Mouse (Mus musculus): ENCODE results near the gene Utp14a.
"Not testable (repeated sequence)": the region's sequence is repeated elsewhere in the genome, so short reads cannot be mapped to it uniquely, and the experiment has no call there.

Utp14a gene

DNA sequence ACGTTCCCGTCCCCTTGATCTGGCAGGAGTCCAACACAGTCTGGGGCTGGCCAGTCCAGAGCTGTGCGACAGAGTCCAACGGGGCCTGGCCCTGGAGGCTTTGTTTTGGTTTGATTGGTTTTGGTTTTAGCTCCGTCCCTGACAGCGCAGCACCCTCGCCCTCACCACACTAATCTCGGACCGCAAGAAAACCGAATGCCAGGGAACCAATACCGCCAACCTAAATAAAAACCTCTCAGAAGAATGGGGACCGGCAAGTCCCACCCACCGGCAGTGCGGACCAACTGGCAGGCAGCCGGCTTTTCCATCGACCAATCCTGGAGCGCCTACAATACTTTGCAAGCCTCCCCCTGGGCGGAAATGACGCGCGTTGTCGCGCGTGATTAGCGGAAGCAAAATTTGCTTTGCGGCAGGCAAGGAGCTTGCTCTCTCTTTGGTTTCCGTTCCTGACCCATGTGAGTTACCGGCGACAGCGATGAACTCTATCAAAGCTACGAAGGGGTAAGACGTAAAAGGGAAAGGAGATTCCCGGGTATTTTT lies at the start of gene Utp14a:
TSS of gene Utp14a (plus strand) at position 395 of the 540 bp plus-strand sequence.
- DNase-seq (ENCODE audit: low spot score): peak; percentile 91

GRCm38 (mm10) chrX:48207761-48208487 lies 48.7 kb upstream of the Utp14a start:
- peak; percentile 12 for DNase-seq (ENCODE audit: low spot score)

DNA sequence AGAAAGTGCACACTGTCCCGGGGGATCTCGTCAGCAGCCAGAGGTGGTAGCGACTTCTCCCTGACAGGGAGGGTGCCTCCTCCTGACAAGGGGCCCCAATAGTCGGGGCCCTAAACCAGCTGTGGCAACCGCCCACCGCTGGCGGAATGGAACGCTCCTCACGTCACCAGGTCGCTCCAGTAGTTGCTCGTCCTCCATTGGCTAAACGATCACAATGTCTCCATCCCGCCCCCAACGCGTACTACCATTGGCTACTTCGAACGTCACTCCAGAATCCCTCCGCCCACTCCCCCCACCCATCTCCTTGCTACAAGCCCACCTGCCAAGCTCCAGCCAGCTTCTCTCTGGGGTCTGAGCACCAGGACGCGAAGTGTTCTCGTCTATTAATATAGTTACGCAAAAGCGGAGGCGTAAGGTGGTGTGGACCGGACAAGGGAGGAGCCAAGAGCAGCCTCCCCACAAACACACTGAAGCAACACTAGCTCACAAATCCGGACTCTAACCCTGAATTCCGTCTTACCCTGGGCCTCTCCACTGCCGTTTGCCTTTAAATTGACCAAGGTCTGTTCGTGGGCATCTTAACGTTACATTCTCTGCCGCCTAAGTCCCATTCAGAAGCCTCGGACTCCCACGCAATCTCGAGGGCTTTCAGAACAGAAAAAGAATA lies 48.0 kb upstream of the Utp14a start, which contains the start of gene Zdhhc9:
TSS of gene Zdhhc9 (minus strand) at position 360 of the 667 bp plus-strand sequence.
- DNase-seq (ENCODE audit: low spot score): peak; percentile 92

GRCm38 (mm10) chrX:48209746-48210145 lies 46.9 kb upstream of the Utp14a start:
- not testable (repeated sequence) for DNase-seq (ENCODE audit: low spot score)

GRCm38 (mm10) chrX:48219468-48219867 lies 37.2 kb upstream of the Utp14a start:
- no peak for DNase-seq (ENCODE audit: low spot score)

GRCm38 (mm10) chrX:48222706-48223105 lies 34.0 kb upstream of the Utp14a start:
- no peak for DNase-seq (ENCODE audit: low spot score)

DNA sequence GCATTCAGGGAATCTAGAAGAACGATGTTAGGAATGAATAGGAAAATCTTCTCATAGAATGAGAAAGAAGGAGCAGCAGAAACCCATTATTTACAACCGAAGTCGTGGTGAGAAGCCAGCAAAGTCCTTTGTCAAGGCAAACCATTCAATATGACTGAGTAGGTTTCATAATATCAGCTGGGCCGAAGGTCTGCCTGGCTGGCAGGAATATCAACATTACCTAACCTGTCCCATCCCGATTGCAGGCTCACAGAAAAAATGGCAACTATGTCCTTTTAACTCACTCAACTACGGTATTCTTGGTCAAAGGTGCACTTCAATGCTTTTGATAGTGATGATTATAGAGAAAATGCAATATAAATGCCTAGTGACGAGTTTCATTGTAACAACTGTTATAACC lies 30.4 kb upstream of the Utp14a start:
- no peak for DNase-seq (ENCODE audit: low spot score)

DNA sequence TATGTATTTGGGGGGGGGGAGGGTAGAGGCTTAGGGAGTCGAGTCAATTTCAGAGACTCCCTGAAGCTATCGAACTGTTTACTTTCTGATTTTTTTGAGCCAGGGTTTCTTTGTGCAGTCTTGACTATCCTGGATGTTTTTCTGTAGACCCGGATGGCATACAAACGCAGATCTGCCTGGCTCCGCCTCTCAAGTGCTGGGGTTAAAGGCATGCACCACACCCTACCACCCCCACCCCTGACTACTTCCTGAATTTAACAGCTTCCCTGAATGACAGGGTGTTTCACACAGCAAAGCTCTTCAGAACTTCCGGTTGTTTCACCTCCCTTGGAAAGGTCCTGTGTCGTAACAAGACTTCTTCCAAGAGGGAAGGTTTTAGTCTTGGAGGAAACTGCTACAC lies 22.2 kb upstream of the Utp14a start:
- no peak for DNase-seq (ENCODE audit: low spot score)

DNA sequence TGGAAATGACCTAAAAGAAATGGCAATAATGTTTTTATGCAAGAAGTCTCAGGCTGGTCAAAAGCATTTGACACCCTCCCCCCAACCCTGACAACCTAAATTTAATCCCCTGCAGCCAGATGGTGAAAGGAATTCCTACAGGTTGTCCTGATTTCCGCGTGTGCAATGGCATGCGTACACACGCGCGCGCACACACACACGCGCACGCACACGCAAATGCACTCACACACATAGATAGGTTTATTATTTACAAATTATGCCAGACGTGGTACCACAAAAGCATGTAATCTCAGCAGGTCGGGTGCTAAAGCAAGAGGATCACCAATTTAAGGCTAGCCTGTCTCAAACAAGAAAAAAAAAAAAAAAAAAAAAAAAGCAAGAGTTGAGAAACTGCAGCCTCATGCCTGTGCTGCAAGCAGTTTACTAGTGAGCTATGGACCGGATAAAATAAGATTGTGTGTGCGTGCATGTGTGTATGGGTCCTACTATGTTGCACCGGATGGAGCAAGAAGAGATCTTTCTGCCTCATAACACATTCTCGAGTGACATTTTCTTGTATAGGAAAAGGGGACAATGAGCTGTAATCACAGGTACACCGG lies 733 bp upstream of the Utp14a start:
- DNase-seq (ENCODE audit: low spot score): peak; percentile 21

GRCm38 (mm10) chrX:48257011-48257410 lies 349 bp downstream of the Utp14a start:
- DNase-seq (ENCODE audit: low spot score): no peak

GRCm38 (mm10) chrX:48271671-48272070 lies 15.0 kb downstream of the Utp14a start:
- DNase-seq (ENCODE audit: low spot score): no peak

DNA sequence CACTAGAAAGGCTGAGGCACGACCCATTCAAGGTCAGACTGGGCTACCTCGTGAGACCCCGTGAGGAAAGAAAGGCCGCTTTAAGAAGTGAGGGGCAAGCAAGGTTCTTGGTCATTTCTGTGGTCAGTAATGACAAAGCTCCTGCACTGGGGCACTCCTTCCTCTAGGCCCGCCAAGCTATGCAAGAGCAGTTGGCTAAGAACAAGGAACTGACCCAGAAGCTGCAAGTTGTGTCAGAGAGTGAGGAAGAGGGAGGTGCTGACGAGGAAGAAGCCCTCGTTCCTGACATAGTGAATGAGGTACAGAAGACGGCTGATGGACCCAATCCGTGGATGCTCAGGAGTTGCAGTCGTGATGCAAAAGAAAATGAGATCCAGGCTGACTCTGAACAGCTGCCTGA lies 18.0 kb downstream of the Utp14a start:
- DNase-seq (ENCODE audit: low spot score): no peak

DNA sequence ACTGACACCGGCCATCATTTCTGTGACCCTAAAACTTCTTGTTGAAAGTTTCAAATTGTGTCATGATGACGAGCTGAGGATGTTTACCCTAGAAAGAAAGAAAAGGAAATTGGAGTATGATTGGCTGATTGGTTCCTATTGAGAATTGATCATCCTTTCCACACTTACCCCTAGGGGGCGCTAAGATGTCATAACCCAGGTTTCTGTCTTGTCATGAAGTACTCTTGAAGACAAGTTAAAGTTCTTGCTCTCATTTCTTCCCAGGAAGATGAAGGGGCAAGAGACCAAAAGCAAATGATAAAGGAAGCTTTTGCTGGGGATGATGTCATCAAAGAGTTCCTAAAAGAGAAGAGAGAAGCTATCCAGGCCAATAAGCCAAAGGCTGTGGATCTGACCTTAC lies 21.4 kb downstream of the Utp14a start:
- peak; percentile 74 for DNase-seq (ENCODE audit: low spot score)

DNA sequence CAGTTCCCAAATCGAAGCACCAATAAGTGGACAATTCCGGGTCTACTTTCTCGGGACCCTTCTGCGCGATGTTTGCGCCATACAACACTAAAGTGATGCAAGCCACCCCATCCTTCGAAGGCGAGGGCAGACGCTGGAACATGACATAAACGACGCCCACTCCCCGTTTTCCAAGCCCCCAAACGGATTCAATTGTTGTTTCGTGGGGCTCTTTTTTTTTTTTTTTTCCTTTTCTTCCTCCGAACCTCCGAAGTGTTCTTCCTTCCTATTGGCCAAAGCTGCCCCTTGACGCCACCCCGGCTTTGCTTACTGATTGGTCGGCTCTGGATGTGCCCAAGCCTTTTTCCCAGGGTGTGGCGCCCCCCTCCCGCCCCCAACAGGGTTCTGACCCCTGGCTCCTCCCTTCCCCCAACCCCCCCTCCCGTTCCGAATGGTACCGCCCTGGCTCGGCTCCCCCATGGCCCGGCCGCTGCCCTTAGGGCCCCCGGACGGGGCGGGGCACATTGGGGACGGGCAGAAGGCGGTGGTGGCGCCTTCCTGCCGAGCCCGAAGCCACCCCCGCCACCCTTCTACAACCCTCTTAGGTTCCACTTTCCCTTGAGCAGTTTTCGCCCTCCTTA lies 27.8 kb downstream of the Utp14a start:
- DNase-seq (ENCODE audit: low spot score): peak; percentile 84

GRCm38 (mm10) chrX:48285006-48285650 lies 28.5 kb downstream of the Utp14a start:
- DNase-seq (ENCODE audit: low spot score): peak; percentile 80

GRCm38 (mm10) chrX:48285651-48286021 lies 29.0 kb downstream of the Utp14a start:
- DNase-seq (ENCODE audit: low spot score): no peak

- DNase-seq (ENCODE audit: low spot score): no peak
Measured at GRCm38 (mm10) chrX:48286488-48286887, 29.8 kb downstream of the Utp14a start.

GRCm38 (mm10) chrX:48288008-48288407 lies 31.3 kb downstream of the Utp14a start:
- no peak for DNase-seq (ENCODE audit: low spot score)

GRCm38 (mm10) chrX:48291413-48291812 lies 34.8 kb downstream of the Utp14a start:
- DNase-seq (ENCODE audit: low spot score): no peak

GRCm38 (mm10) chrX:48305356-48305755 lies 48.7 kb downstream of the Utp14a start:
- no peak for DNase-seq (ENCODE audit: low spot score)

DNA sequence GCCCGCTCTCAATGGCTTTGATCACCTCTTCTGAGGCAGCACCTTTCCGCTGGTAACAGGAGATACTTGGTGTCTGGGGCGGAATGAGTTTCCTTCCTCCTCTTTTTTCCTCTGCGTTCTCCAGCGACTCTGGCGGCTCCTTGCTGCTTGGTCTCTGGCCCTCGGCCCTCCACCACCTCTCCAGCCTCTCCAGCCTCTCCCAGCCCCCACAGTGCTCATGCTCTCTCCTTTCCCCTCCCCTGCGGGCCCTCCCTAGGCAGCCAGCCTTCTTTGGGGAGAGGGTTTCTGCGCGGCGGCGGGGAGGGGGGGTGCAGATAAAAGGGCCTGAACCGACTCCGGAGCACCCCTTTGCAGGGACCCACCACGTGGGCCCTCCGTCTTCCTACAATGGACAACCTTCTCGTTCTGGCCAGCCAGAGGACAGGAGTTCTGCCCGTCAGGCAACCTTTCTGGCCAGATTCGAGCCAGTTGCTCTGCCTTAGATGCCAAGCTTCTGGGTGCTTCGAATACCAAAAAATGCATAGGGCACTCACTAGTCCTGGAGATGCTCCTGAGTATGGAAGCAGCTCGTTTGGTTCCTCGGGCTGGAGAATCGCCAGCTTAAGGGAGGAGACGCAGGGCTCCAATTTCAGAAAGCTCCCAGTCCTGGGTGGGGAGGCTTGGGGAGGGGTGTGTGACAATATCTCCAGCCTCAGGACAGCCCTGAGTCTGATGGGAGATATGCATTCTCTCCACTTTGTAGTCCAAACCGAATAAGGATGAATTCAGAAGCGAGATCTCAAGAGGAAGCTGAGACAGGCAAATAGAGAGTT lies 54.2 kb downstream of the Utp14a start:
- DNase-seq (ENCODE audit: low spot score): peak; percentile 13

Data from retina, embryonic 14.5 days (tissue).